Mouse (Mus musculus): ENCODE measurements around the gene Npnt. TPM values are rescaled to one million over a fixed set of nuclear protein-coding genes. Genes with fewer than 3 reads are reported as not detected.

Npnt gene
- total RNA-seq, 1 experiment: 8.6 TPM

GRCm38 (mm10) chr3:132837134-132837533 is 113.0 kb downstream of the Npnt start:
- no peak for TF ChIP-seq ZC3H11A (IDR thresholded peaks at IDR 0.05; ENCODE audit: borderline replicate concordance, low read depth, low read length)
- TF ChIP-seq CHD2 (IDR thresholded peaks at IDR 0.05; ENCODE audit: low read depth, low read length): no peak
- DNase-seq (ENCODE audit: low read depth, low spot score): no peak
- in situ Hi-C loops (cut with MboI; ENCODE audit: low sequenced_read_pairs in 2 of 2, unreplicated experiment in 2 of 2): no loop called here
- H3K4me3 ChIP-seq (ENCODE audit: insufficient read depth in 1 of 2, low read depth in 1 of 2, low read length in 2 of 2, poor library complexity in 1 of 2, severe bottlenecking in 1 of 2): no peak overlapping the region
- H3K27ac ChIP-seq (ENCODE audit: insufficient read depth, low read depth, low read length, poor library complexity, severe bottlenecking): no peak overlapping the region
- no peak overlapping the region for H3K9ac ChIP-seq (ENCODE audit: insufficient read depth, low read depth, low read length, poor library complexity, severe bottlenecking)
- no peaks in the 10 kb centered on the region for H3K9me3 ChIP-seq (ENCODE audit: control insufficient read depth, insufficient read depth, low read depth, low read length)
- no peaks in the 10 kb centered on the region; the same call in 1 of the 2 replicates for H3K36me3 ChIP-seq (ENCODE audit: control insufficient read depth, insufficient read depth, low read length, poor library complexity, severe bottlenecking)
- H3K4me1 ChIP-seq (ENCODE audit: control insufficient read depth in 2 of 2, insufficient read depth in 2 of 2, low read length in 2 of 2, poor library complexity in 1 of 2): no peaks in the 10 kb centered on the region

GRCm38 (mm10) chr3:132835118-132835794 is 114.8 kb downstream of the Npnt start:
- no peaks in the 10 kb centered on the region for H3K9me3 ChIP-seq (ENCODE audit: control insufficient read depth, insufficient read depth, low read depth, low read length)
- no peaks in the 10 kb centered on the region for H3K4me1 ChIP-seq (ENCODE audit: control insufficient read depth in 2 of 2, insufficient read depth in 2 of 2, low read length in 2 of 2, poor library complexity in 1 of 2)
- H3K9ac ChIP-seq (ENCODE audit: insufficient read depth, low read depth, low read length, poor library complexity, severe bottlenecking): no peak overlapping the region
- H3K27ac ChIP-seq (ENCODE audit: insufficient read depth, low read depth, low read length, poor library complexity, severe bottlenecking): no peak overlapping the region
- in situ Hi-C loops (cut with MboI; ENCODE audit: low sequenced_read_pairs in 2 of 2, unreplicated experiment in 2 of 2): no loop called here
- no peaks in the 10 kb centered on the region; the same call in 1 of the 2 replicates for H3K36me3 ChIP-seq (ENCODE audit: control insufficient read depth, insufficient read depth, low read length, poor library complexity, severe bottlenecking)
- no peak overlapping the region for H3K4me3 ChIP-seq (ENCODE audit: insufficient read depth in 1 of 2, low read depth in 1 of 2, low read length in 2 of 2, poor library complexity in 1 of 2, severe bottlenecking in 1 of 2)
- no peak for TF ChIP-seq HCFC1 (IDR thresholded peaks at IDR 0.05; ENCODE audit: borderline replicate concordance, insufficient read depth, low read length)
- no peak for TF ChIP-seq CHD2 (IDR thresholded peaks at IDR 0.05; ENCODE audit: low read depth, low read length)
- TF ChIP-seq ZNF384 (IDR thresholded peaks at IDR 0.05; ENCODE audit: low read depth, low read length): no peak
- TF ChIP-seq ZC3H11A (IDR thresholded peaks at IDR 0.05; ENCODE audit: borderline replicate concordance, low read depth, low read length): no peak
- no peak for TF ChIP-seq MAFK (IDR thresholded peaks at IDR 0.05; ENCODE audit: insufficient read depth, low read depth, low read length)
- DNase-seq (ENCODE audit: low read depth, low spot score): no peak

Other genes with a start within 250 kb of the Npnt start
- gene Ints12, start 141.5 kb upstream of the Npnt start, total RNA-seq (2012; rRNA removed): 20.9 and 24.3 TPM in 2 replicates
- gene Gstcd, start 141.7 kb upstream of the Npnt start, total RNA-seq (2012; rRNA removed): 24.2 and 25.2 TPM in 2 replicates

All from ES-E14 (cell line).